Mouse (Mus musculus): ENCODE data around the gene Batf3.

Gene Batf3

DNA sequence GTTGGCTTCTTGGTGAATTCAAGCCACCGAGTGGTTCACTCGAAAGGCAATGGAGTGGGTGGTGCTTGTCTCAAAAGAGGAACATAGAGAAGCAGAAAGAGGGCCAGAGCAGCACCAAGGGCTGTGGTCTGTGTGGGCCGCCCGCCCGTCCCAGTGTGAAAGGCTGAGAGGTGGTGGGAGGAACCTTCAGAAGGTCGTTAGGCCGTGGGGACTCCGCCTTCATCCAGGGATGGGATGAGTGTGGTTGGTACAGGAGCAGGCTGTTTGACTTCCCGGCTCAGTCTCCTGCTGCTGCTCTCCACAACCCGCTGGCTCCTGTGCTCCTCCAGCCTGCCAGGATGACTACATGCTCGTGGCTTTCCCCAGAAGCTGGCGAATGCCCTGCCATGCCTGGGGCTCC is 12.1 kb upstream of the Batf3 start:
- in situ Hi-C loops (cut with MboI, MseI) = loop anchor here (5.0 kb wide), 2 partner anchors 37 to 197 kb away; no protein-coding TSS in a partner anchor

DNA sequence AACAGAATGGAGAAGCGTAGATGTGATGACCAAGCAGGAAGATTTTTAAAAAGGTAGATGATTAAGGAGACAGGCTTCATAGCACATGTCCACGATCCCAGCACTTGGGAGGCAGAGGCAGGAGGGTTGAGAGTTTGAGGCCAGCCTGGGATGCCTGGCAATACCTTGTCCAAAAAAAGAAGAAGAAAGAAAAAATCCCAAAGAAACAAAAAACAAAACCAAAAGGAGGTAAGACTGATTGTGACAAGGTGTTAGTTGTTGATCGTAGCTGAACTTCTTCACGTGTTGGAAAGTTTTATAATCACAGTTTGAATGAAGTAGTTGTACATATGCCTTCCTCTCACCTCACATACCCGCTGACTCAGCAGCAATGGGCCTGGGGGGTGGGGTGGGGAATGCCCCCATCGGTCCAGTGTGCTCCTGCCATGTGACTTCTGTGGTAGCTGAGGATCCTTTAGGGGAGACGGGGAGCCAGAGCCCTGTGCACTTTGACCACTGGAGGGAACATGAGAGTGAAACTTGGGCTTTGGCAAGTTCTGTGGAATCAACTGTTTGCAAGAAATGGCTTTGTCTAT is 11.3 kb upstream of the Batf3 start:
- in situ Hi-C loops (cut with MboI, MseI) = loop anchor here (5.0 kb wide), 2 partner anchors 36 to 196 kb away; no protein-coding TSS in a partner anchor

DNA sequence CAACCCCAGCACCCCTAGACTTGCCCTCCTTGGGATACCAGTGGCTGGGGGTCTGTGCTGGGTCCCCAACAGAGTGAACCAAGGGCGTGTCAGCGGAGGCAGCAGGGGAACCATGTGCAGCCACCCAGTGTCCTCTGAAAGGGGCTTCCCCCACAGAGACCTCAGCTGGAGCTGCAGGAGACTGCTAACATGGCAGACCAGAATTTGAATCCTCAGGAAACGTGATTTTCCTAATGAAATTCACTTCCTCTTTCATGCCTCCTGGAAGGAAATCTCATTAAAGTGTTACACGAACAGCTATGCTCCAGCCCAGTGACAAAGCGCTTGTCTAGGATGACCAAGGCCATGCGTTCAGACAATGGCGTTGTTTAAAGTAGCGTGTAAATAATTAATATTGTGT is 10.7 kb upstream of the Batf3 start:
- in situ Hi-C loops (cut with MboI, MseI) = loop anchor here (5.0 kb wide), 2 partner anchors 35 to 195 kb away; no protein-coding TSS in a partner anchor

DNA sequence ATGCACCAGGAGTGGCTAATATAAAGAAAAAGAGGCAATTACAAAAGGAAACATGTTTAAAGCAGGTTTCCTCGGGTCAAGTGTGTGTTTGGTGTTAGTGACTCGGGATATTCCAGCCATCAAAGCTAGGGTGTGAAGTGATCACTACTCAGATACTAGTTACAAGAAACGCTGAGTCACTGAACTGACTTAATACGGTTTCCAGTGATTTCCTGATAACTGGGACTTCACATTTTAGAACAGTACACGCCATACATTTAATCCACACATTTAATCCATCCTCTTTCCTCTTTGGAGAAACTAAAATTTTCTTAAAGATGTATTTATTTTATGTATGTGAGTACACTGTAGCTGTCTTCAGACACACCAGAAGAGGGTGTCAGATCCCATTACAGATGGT is 9.7 kb upstream of the Batf3 start:
- in situ Hi-C loops (cut with MboI, MseI) = loop anchor here (5.0 kb wide), 2 partner anchors 34 to 194 kb away; no protein-coding TSS in a partner anchor

DNA sequence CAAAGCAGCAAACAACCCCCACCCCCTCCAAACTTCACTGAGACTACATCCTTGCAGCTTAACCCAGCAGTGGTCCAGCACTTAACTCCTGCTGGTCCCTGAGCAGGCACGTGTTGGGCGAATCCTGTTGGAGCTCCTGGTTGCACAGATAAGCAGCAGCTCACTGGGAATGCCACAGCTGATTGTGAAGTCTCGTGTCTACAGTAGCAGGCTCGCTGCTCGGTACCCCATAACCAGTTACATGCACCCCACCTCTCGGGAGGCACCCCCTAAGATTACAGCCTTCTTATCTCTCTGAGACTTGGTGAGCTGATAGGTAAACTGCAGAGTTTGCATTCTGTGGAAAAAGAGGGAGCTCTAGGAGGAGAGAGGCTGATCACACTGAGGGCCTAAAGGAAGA is 8.3 kb upstream of the Batf3 start:
- in situ Hi-C loops (cut with MboI, MseI) = loop anchor here (5.0 kb wide), 2 partner anchors 33 to 193 kb away; no protein-coding TSS in a partner anchor

DNA sequence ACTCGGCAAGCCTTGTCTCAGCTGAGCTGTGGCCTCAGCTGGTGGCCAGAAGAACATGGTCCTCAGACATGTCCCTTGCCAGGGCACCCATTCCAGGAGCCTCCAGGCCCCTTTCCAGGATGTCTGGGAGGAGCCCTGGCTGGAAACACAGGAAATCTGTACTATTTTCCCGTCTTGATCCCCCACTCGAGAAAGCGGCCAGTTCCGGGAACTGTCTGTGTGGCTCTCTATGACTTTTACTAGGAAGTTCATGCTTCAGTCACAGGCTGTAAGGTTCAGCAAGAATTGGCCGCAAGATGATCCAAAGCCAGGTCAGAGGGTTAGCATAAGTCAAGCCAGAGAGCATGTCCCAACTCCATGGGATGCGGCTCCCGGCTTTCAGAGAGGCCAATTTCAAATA is 5.6 kb upstream of the Batf3 start:
- in situ Hi-C loops (cut with MboI, MseI) = loop anchor here (5.0 kb wide), 2 partner anchors 35 to 190 kb away; no protein-coding TSS in a partner anchor

DNA sequence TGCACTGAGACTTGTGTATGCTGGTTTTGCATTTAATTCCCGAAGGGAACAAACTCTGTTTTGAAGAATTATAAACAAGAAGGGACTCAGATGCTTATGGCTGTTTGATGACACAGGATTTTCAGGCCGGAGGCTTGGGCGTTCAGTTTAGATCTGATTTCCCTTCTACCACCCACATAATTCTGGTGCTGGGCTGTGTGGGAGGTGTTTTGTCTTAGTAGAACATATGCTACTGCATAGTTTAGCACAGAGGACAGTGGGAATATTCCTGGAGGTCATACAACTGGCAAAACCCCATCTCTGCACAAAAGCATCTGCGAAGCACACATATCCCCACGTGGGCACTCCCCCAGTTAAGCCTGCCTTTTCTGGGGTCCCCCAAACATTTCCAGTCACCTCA is 4.1 kb upstream of the Batf3 start:
- in situ Hi-C loops (cut with MboI, MseI) = loop anchor here (5.0 kb wide), 2 partner anchors 34 to 189 kb away; no protein-coding TSS in a partner anchor

DNA sequence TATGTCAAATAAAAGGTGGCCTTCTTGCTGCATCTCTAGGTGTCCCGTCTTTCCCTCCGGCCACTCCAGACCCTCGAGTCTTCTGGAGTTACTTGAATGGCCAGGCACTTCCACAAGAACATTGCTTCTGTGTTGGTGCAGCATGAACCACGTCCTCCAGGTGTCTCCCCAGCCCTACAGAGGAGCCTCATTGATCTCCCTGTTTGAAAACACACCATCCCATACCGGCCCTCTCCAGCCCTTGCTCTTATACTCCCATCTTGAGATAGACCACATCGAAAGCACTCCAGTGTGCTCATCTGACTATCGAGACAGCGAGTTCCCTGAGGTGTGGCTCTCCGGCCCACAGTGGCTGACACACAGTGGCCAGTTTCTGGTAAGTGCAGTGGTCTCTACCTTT is 2.6 kb upstream of the Batf3 start:
- in situ Hi-C loops (cut with MboI, MseI) = no loop called here

DNA sequence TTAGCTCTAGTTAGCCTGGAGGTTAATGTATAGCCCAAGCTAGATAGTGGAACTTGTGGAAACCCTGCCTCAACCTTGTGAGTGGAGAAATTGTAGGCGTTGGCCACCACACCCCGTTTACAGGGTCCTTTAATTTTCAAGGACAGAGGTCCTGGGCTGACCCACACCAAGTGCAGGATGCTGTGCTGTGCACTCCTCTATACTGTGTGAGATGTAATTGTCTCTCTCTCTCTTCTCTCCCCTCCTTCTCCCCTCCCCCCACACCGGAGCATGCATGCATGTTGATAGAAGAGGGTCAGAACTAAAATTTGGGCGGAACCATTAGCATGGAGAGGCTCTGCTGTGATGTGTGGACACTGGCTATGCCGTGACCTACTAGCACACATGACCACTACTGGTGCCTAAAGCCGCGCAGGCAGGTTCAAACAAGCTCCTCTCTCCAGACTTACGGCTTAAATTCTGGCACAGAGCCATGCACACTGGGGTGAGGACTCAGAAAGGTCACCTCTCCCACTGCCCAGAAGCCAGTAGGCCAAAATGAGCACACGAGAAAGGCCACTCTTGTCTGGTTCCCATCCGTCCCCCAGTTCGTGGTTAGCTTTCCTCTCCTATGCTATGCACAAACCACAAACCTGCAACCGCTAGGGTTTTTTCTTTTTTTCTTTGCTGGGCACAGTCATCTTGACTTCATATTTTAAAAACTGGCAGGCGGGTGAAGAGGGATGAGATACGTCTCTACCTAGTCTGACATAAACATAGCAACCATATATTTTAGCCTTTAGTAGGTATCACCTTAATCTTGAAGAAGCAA is 571 bp upstream of the Batf3 start:
- in situ Hi-C loops (cut with MboI, MseI) = no loop called here

DNA sequence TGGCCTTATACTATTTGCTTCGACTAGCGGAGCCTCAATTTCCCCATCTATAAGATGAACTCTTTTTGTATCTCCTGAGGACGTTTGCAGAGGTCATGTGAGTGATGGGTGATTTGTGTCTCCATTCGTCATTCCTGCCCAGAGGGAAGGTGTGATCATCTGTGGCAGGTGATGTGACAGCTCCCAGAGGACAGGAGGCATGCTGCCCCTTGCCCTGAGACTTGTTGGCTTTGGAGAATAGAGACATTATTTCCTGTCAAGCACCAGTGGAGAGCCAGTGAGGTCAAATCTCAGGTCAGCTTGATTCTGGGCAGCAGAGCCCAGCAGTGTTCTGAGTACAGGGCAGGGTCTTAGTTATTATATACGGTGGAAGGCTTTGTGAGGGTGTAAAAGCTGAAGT is 1.5 kb downstream of the Batf3 start:
- in situ Hi-C loops (cut with MboI, MseI) = no loop called here

DNA sequence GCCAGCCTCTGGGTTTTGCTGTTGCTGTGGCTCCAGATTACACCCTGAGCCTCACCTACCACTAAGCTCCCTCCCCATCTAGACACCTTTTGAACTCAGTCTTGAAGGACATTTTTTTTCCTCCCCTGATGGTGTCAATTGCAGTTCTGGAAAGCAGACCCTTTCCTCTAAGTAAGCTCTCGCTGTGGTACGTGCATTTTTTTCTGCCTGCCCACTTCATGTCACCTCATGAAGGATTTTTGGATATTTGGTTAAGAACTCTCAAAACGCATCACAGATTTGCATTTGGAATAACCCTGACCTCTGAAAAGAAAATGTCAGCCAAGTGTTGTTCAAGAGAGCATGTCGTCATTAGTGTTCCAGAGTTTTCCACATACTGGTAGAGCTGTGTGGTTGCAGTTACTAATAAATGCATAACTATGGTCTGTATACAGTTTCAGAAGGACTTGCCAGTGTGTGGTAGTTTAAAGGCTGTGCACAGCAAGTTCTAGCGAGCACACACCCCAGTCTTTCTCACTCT is 2.2 kb downstream of the Batf3 start:
- in situ Hi-C loops (cut with MboI, MseI) = no loop called here

DNA sequence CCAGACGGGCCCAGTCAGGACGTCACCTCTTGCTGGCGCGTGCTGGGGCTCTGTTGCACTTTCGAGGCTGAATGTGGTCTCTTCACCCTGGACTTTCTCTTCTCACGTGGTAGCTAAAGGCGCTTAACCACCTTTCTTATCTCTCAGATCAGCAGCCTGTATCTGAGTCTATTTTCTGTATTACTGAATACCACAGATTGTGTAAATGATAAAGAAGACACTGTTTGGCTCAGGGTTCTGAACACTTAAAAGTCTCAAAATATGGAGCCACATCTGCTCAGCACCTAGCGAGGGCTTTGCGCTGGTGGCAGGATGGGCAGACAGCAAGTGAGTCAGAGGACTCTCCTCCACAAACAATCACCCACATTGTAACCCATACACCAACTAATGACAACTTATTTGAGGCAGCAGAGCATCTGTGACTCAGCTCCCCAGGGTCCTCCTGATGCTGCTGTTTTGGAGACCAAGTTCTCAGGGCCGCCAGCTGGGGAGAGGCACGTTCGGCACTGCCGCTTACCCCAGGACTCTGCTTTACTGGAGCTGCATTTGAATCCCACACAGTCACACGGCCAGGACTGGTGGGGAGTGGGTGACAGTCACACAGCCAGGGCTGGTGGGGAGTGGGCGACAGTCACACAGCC is 5.2 kb downstream of the Batf3 start:
- in situ Hi-C loops (cut with MboI, MseI) = no loop called here

DNA sequence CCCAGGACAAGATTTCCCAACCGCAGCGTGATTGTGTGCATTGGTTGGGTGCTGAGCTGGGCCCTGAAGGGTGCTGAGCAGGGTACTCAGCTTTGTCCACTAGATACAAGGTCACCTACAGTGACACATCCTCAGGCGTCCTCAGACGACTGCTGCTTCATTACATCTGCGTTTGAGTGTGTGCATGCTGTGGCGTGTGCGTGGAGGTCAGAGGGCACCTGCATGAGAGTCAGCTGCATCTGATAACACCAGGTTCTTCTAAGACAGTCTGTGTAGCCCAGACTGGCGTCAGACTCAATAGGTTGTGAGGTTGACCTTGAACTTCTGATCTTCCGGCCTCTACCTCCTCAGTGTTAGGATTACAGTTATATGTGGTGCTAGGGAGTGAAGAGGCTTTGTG is 7.6 kb downstream of the Batf3 start:
- in situ Hi-C loops (cut with MboI, MseI) = no loop called here

DNA sequence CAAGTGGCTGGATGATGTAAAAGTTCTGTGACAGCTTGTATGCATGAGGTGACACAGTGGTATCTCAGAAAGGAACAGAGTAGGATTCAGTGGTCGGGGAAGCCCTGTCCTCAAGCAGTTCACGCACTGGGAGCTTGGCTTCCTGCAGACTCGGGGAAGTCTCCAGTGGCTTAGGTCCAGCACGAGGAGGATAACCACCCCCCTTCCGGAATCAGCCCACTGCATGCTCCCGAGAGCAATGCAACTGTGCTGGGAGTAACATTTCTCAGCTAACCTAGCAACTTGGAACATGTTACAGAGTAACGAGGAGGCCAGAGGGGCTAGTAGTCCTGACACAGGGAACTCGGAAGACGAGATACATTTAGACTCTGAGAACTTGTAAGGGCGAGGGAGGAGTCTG is 9.7 kb downstream of the Batf3 start:
- in situ Hi-C loops (cut with MboI, MseI) = no loop called here

DNA sequence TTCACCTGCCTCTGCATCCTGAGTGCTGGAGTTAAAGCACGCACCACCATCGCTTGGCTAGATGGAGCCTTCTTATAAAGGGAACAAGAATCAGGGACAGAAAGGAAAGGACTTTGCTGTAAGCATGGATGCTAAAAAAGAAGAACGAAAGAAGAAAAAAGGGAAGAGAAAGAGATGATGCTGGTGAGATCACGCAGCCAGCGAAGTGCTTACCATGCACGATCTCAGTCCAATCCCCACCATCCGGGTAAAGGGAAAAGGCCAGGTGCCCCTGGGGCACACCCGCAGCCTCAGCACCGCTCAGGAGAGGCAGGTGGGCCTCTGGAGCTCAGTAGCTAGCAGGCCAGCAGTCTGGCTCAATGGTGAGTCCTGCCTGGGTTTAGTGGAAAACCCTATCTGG is 12.3 kb downstream of the Batf3 start:
- in situ Hi-C loops (cut with MboI, MseI) = no loop called here

DNA sequence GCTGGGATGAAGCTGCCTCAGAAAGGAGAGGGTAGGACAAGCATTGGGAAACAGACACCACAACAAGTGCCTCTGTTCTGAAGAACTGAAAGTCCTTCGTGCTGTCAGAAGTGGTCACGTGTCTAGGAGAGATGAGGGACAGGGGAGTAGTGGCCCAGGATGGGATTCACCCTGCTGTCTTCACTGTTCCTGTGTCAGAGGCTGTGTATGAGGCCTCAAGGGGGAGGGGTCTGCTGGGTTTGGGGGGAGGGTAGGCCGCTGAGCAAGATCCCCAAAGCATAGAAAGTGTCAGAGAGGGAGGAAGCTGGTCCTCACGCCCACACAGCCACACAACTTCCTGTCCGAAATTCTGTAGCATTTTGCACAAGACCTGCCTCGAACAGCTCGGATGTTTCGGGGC is 13.5 kb downstream of the Batf3 start:
- in situ Hi-C loops (cut with MboI, MseI) = no loop called here

DNA sequence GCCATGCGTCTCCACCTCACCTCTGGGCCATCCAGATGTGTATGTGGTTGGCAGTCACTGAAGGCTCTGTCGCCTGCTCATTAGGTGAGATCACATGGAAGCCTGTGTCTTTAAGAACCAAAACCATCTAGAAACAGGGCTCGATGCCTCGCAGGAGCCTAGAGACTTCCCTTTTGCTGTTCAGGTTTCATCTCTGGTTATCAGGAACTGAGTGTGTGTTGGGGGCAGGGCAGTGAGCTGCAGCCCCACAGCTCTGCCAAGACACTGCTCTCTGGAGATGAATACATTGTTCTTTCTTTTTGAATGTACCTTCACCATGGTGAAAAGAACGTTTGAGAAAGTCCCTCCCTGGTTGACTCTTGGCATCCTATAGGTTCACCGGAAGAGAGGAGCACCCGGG is 17.2 kb downstream of the Batf3 start:
- in situ Hi-C loops (cut with MboI, MseI) = no loop called here

DNA sequence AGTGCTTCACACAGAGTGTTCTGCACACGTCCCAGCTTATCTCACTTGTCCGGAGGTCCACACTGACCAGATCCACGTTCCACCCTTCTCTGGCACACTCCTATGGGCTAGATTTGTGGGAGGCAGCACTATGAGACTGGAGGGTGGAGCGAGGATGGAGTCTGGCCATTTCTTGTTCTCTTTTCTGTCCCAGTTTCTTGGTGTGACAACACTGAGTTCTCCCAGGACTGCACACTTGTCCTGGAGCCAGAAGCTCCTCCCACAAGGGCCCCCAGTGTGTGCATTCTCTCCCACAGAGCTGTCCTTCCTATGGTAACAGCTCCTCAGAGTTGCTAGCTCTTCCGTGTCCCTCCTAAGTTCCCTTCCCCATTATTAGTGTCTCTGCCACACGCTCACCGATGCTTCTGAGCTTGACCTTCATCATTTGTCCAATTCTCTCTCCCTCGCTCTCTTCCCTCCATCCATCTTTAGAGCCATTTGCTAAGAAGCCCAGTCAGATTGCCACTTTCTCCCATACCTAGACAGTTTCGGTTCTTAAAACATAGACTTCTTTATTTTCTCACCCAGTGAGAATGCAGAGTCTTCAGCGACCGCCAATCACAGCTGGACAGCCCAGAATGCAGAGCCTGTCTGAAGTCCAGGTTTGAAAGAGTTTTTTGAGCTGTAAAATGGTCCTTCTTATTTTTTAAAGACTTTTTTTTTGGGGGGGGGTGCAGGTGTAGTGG is 18.0 kb downstream of the Batf3 start:
- in situ Hi-C loops (cut with MboI, MseI) = no loop called here

DNA sequence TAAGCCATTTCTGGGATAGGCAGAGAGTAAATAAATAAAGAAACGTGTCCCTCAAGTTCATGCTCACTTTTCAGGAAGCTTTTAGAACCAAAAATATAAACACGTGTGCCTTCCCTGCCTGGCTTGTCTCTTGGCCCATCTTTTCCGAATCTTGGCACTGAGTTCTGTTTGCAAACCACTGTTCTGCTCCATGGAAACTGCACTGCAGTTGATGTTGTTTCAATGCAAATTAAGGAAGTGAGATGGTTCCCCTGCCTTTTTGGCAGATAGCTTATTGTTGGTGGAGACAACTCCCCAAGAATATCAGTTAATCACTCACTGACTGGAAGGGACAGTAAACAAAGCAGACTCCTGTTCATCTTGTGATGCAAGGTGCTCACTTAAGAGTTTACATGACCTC is 25.1 kb downstream of the Batf3 start:
- in situ Hi-C loops (cut with MboI, MseI) = loop anchor here in 1 of 2 experiments (5.0 kb wide), 1 partner anchor 35 kb away; no protein-coding TSS in a partner anchor

DNA sequence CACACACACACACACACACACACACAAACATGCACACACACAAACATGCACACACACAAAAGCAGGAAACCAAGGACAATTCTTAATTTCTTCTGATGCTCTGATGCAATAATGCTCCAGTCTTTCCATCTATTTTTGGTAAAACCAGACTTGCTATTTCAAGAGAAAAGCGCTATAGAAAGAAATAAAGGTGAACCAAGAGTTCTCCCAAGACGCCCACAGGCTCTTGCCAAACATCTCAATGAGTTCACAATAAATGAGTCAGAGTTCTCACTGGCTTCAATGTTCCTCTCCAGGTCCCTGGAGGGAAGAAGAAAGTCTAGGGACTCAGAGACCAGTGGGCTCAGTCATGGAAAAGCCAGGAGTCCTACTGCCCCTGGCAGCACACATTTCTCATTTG is 26.0 kb downstream of the Batf3 start:
- in situ Hi-C loops (cut with MboI, MseI) = loop anchor here in 1 of 2 experiments (5.0 kb wide), 1 partner anchor 36 kb away; no protein-coding TSS in a partner anchor

DNA sequence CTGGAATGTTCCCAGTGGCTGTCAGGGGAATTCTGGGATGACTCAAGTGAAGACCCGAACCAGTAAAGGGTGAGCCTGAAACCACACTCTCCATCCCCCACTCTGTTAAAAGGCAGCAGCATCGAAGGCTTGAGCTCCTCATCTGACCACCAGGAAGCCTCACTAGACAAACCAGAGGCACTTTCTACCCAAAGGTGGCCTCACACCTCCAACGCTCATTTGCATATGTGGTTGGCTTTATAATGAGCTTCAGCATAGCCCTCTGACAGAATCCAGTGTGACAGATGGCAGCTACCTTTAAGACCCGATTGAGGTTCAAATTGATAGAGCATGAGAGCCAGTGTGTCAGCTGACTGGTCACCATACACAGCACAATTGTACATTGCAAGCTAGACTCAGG is 26.6 kb downstream of the Batf3 start:
- in situ Hi-C loops (cut with MboI, MseI) = loop anchor here in 1 of 2 experiments (5.0 kb wide), 1 partner anchor 37 kb away; no protein-coding TSS in a partner anchor

All from T-helper 17 cell (primary cell).